Mouse (Mus musculus) midbrain, postnatal 0 days (tissue): ENCODE results near the gene Fbln5. TPM values are rescaled to one million over a fixed set of nuclear protein-coding genes. Genes with fewer than 3 reads are reported as not detected.
A peak's percentile ranks its signal among the peaks of the same experiment; 100 is the strongest.

ENCODE experiments used
- ATAC-seq: fragments of 200-750 bp; cut with Nextera tagmentation; 2 replicates; pipeline ENCODE4 v1.8.0; 2017; ENCODE audit warnings: moderate number of reproducible peaks, mild to moderate bottlenecking, moderate TSS enrichment, moderate library complexity; ENCODE audit not compliant: low FRiP score
- DNase-seq: peaks from one replicate; pipeline ENCODE4 v3.0.0-alpha.2; 2015; ENCODE audit warnings: low spot score
- H3K27ac ChIP-seq: fragments of 300-500 bp; sonication (generic); 2 replicates; pipeline ENCODE4 v1.5.1; 2014; ENCODE audit warnings: low read depth, mild to moderate bottlenecking, low read length, mixed read lengths
- H3K27me3 ChIP-seq: fragments of 300-500 bp; sonication (generic); 2 replicates; pipeline ENCODE4 v1.6.1; 2014; ENCODE audit warnings: low read length, control low read depth, mixed read lengths; ENCODE audit not compliant: insufficient read depth
- H3K36me3 ChIP-seq: fragments of 300-500 bp; sonication (generic); 2 replicates; pipeline ENCODE4 v1.6.1; 2014; ENCODE audit warnings: low read length, control low read depth, mixed read lengths; ENCODE audit not compliant: insufficient read depth
- H3K4me1 ChIP-seq: fragments of 300-500 bp; sonication (generic); 2 replicates; pipeline ENCODE4 v1.6.1; 2014; ENCODE audit warnings: mild to moderate bottlenecking, control low read depth, antibody characterized with exemption, low read length, mixed read lengths; ENCODE audit not compliant: insufficient read depth
- H3K4me2 ChIP-seq: fragments of 300-500 bp; sonication (generic); 2 replicates; pipeline ENCODE4 v1.6.1; 2014; ENCODE audit warnings: low read depth, mild to moderate bottlenecking, low read length, mixed read lengths; ENCODE audit not compliant: poor library complexity, severe bottlenecking
- H3K4me3 ChIP-seq: fragments of 300-500 bp; sonication (generic); 2 replicates; pipeline ENCODE4 v1.5.1; 2014; ENCODE audit warnings: low read depth, mild to moderate bottlenecking, low read length, moderate library complexity
- H3K9ac ChIP-seq: fragments of 300-500 bp; sonication (generic); replicated peaks from 2 replicates; pipeline ENCODE4 v1.6.1; 2014; ENCODE audit warnings: mild to moderate bottlenecking, low read length, moderate library complexity, mixed read lengths; ENCODE audit not compliant: poor library complexity, severe bottlenecking
- H3K9me3 ChIP-seq: fragments of 300-500 bp; sonication (generic); 2 replicates; pipeline ENCODE4 v1.6.1; 2016; ENCODE audit warnings: low read length, control low read depth
- CTCF ChIP-seq: IDR thresholded peaks from 2 replicates; pipeline ENCODE4 v1.5.1; 2016; ENCODE audit warnings: antibody characterized with exemption, mild to moderate bottlenecking
- WGBS: fragments of 180-500 bp; shearing (Covaris S2); extraction: QIAGEN DNeasy Blood & Tissue Kit; methylation state at CpG from one replicate; pipeline ENCODE4 v1.1.7; 2014; 5-methylcytosine and 5-hydroxymethylcytosine counted together
- polyA plus RNA-seq: library from polyadenylated mRNA; unstranded; fragments of >200 nt; fragmentation: Nextera tagmentation; extraction: Ambion mirVana; gene quantifications from 2 replicates; pipeline ENCODE4 v1.2.1, GENCODE M21; 2015
- total RNA-seq: library from RNA; depleted of rRNA; stranded (reverse); fragments of >200 nt; gene quantifications from 2 replicates; pipeline ENCODE4 v1.2.3, GENCODE M21; 2014

Fbln5 gene
- total and polyA plus RNA-seq, 2 experiments from 2014 or later = 10.7 to 16.7 TPM

- no peaks in the 10 kb centered on the region for H3K4me1 ChIP-seq
- no peak for TF ChIP-seq CTCF
Observed at GRCm38 (mm10) chr12:101832179-101833114, 13.6 kb upstream of the Fbln5 start.

DNA sequence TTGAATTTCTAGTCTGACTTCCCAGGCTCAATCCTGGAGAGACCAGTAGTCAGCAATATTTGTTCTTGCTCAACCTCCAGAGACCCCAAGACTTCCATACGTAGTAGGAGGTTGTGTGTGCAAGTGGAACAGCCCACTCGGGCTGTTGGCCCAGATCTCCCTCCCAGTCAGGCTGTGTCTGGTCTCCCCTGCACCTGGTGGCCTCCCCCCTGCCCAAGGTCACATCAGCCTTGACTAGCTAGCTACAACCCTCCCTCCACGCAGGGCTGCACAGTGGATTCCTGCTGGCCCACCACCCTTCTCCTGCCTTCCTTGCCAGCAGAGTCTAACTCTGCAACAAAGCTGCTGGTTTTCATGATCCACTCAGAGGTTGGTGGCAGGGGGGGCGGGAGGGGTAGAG lies 12.4 kb upstream of the Fbln5 start:
- no peak for ATAC-seq
- Histone ChIP-seq H3K36me3 (peaks cover 9% of the 10 kb centered on the region; the same call in 1 of the 2 replicates), H3K27me3 (no peaks in the 10 kb centered on the region), H3K4me1 (no peaks in the 10 kb centered on the region), H3K9ac (no peak overlapping the region), H3K9me3 (no peaks in the 10 kb centered on the region), H3K4me3 (no peak overlapping the region), H3K4me2 (no peak overlapping the region), H3K27ac (no peak overlapping the region)
- TF ChIP-seq CTCF = no peak
- DNase-seq = no peak
- 53% methylated on average over 4 of the region's 4 CpGs for WGBS

More at GRCm38 (mm10) chr12:101832179-101833114, 13.6 kb upstream of the Fbln5 start:
- H3K36me3 ChIP-seq = peaks cover 17% of the 10 kb centered on the region
- no peak overlapping the region for H3K4me3 ChIP-seq
- 88% methylated on average over 7 of the region's 7 CpGs for WGBS
- ATAC-seq = no peak
- no peak overlapping the region for H3K4me2 ChIP-seq
- no peak for DNase-seq
- H3K9ac ChIP-seq = no peak overlapping the region
- H3K27me3 ChIP-seq = no peaks in the 10 kb centered on the region
- no peaks in the 10 kb centered on the region for H3K9me3 ChIP-seq
- H3K27ac ChIP-seq = no peak overlapping the region

- H3K27me3 ChIP-seq = no peaks in the 10 kb centered on the region; the same call in 1 of the 2 replicates
- DNase-seq (no peak), ATAC-seq (no peak)
- no peak overlapping the region for H3K27ac ChIP-seq
- H3K4me1 ChIP-seq = peaks cover 4% of the 10 kb centered on the region; the same call in 1 of the 2 replicates
- WGBS = 94% methylated on average over 4 of the region's 4 CpGs
- no peak overlapping the region for H3K9ac ChIP-seq
- no peaks in the 10 kb centered on the region for H3K9me3 ChIP-seq
- no peak for TF ChIP-seq CTCF
- H3K36me3 ChIP-seq = no peaks in the 10 kb centered on the region
- no peak overlapping the region for H3K4me3 ChIP-seq
- no peak overlapping the region for H3K4me2 ChIP-seq
Observed at GRCm38 (mm10) chr12:101823161-101823560, 4.3 kb upstream of the Fbln5 start.

DNA sequence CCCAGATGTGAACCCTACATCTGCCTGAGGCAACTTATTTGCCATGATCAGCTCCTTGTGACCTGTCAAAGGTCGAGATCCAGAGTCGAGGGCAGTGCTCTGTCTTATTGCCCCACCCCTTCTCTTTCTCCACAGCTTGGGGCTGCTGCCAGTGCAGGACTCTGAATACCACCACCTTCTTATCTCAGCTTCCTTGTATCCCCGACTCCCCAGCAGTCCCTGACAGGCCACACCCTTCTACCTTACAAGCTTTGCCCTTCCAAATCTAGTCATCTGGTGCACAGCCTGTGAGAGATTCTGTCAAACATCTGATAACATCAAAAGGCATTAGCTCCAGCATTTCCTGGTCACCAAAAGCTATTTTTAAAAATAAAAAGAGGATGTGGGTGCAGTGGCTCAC lies 2.7 kb upstream of the Fbln5 start:
- no peak overlapping the region for H3K4me3 ChIP-seq
- TF ChIP-seq CTCF = no peak
- WGBS = 37% methylated on average over 3 of the region's 3 CpGs
- ATAC-seq = no peak
- no peaks in the 10 kb centered on the region for H3K9me3 ChIP-seq
- no peak overlapping the region for H3K9ac ChIP-seq
- H3K4me2 ChIP-seq = no peak overlapping the region
- no peak overlapping the region for H3K27ac ChIP-seq
- no peak for DNase-seq
- peaks cover 4% of the 10 kb centered on the region; the same call in 1 of the 2 replicates for H3K4me1 ChIP-seq
- H3K36me3 ChIP-seq = no peaks in the 10 kb centered on the region
- H3K27me3 ChIP-seq = no peaks in the 10 kb centered on the region; the same call in 1 of the 2 replicates

- ATAC-seq (0 out of 2 replicates have a peak, but pooled peaks have one; percentile 15), DNase-seq (no peak)
- Histone ChIP-seq H3K9ac (no peak overlapping the region), H3K9me3 (no peaks in the 10 kb centered on the region), H3K4me2 (peak overlapping the region; percentile 98), H3K4me1 (peaks cover 4% of the 10 kb centered on the region; the same call in 1 of the 2 replicates), H3K27me3 (no peaks in the 10 kb centered on the region; the same call in 1 of the 2 replicates), H3K4me3 (peak overlapping the region; percentile 56), H3K36me3 (no peaks in the 10 kb centered on the region), H3K27ac (no peak overlapping the region)
- 48% methylated on average over 9 of the region's 9 CpGs for WGBS
- TF ChIP-seq CTCF = no peak
Observed at GRCm38 (mm10) chr12:101819570-101819969, 715 bp upstream of the Fbln5 start.

DNA sequence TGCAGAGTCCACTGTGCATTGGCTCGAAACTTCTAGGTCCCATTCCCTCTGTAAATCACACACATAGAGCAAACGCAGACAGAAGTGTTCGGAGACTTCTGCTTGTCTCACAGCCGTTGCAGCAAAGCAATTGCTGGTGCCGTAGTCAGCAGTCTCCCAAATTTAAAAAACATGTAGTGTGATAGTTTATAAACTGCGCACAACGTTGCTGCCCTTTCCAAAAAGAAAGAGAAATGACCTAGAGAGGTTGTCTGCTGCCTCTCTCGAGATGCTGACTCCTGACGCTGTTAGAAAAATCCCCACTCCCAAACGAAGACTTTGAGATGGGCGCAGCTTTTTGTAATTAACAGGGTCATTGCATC lies 628 bp downstream of the Fbln5 start:
- WGBS = 20% methylated on average over 11 of the region's 11 CpGs

More for the DNA sequence above, 628 bp downstream of the Fbln5 start:
- Histone ChIP-seq H3K27me3 (no peaks in the 10 kb centered on the region; the same call in 1 of the 2 replicates), H3K4me3 (peak overlapping the region; percentile 56), H3K36me3 (no peaks in the 10 kb centered on the region), H3K9ac (peak overlapping the region; percentile 54; the same call in 1 of the 2 replicates), H3K27ac (no peak overlapping the region), H3K4me2 (peak overlapping the region; percentile 98), H3K9me3 (no peaks in the 10 kb centered on the region), H3K4me1 (peaks cover 4% of the 10 kb centered on the region; the same call in 1 of the 2 replicates)
- TF ChIP-seq CTCF = no peak
- ATAC-seq (no peak), DNase-seq (no peak)
